Mouse (Mus musculus): ENCODE measurements at regions not wholly inside any gene's neighbourhood (a gene's known extent, or its start where the extent isn't known, plus 50 kb on each side); places are given as distances from the start of the nearest gene placed in this dataset.

- TF ChIP-seq CTCF (conservative IDR thresholded peaks at IDR 0.05; ENCODE audit: insufficient read depth, insufficient read length, low read depth, low read length) (no peak), POLR2A (IDR thresholded peaks at IDR 0.05; ENCODE audit: low read depth, low read length) (no peak)
Observed at GRCm38 (mm10) chr10:17292331-17292730, 430.7 kb upstream of the Cited2 start.

All from kidney, adult 2 months (tissue).